Mouse (Mus musculus) ES-Bruce4 (cell line): ENCODE data around the gene Zfp771. TPM values are rescaled to one million over a fixed set of nuclear protein-coding genes. Genes with fewer than 3 reads are reported as not detected.

Experiments
- H3K27ac ChIP-seq: 2 replicates; pipeline ENCODE4 v1.5.1; 2012; ENCODE audit warnings: low read length, inconsistent platforms; ENCODE audit not compliant: insufficient read depth
- H3K27me3 ChIP-seq: 2 replicates; pipeline ENCODE4 v1.6.1; 2012; ENCODE audit warnings: mild to moderate bottlenecking, low read length, inconsistent platforms; ENCODE audit not compliant: control insufficient read depth, poor library complexity, insufficient read depth, severe bottlenecking
- H3K36me3 ChIP-seq: 2 replicates; pipeline ENCODE4 v1.6.1; 2012; ENCODE audit warnings: inconsistent platforms, mild to moderate bottlenecking, low read length, moderate library complexity; ENCODE audit not compliant: control insufficient read depth, poor library complexity, insufficient read depth, severe bottlenecking
- H3K4me1 ChIP-seq: one replicate; pipeline ENCODE4 v1.8.1; 2011; ENCODE audit warnings: low read length; ENCODE audit not compliant: control insufficient read depth, insufficient read depth
- H3K4me3 ChIP-seq: 2 replicates; pipeline ENCODE4 v1.5.1; 2011; ENCODE audit warnings: low read depth, mild to moderate bottlenecking, low read length
- H3K9ac ChIP-seq: 2 replicates; pipeline ENCODE4 v1.6.1; 2012; ENCODE audit warnings: low read depth, mild to moderate bottlenecking, inconsistent platforms; ENCODE audit not compliant: poor library complexity, severe bottlenecking
- H3K9me3 ChIP-seq: replicated peaks from 2 replicates; pipeline ENCODE4 v1.6.1; 2012; ENCODE audit warnings: mild to moderate bottlenecking, low read length, inconsistent platforms; ENCODE audit not compliant: control insufficient read depth, poor library complexity, insufficient read depth, severe bottlenecking
- CTCF ChIP-seq: IDR thresholded peaks from one replicate; pipeline ENCODE4 v1.8.1; 2011; ENCODE audit warnings: low read depth, low read length
- EP300 ChIP-seq: IDR thresholded peaks from 2 replicates; pipeline ENCODE4 v1.6.1; 2011; ENCODE audit warnings: low read depth, low read length; ENCODE audit not compliant: insufficient read depth
- POLR2A ChIP-seq: IDR thresholded peaks from one replicate; pipeline ENCODE4 v1.8.1; 2011; ENCODE audit warnings: low read length; ENCODE audit not compliant: insufficient read depth
- polyA plus RNA-seq: library from polyadenylated mRNA; stranded (reverse); fragments of >200 nt; gene quantifications from 2 replicates; pipeline ENCODE4 v1.2.4, GENCODE M21; 2011; ENCODE audit warnings: low read depth; ENCODE audit not compliant: missing spikeins, insufficient read depth, insufficient read length

Zfp771 gene
- 8.2 and 8.7 TPM in 2 replicates for polyA plus RNA-seq

- Histone ChIP-seq H3K9ac (peak within 1 kb of the TSS; percentile 82), H3K36me3 (no peaks in the 10 kb centered on the region; the same call in 1 of the 2 replicates), H3K9me3 (no peaks in the 10 kb centered on the region), H3K27me3 (no peaks in the 10 kb centered on the region), H3K27ac (peak within 1 kb of the TSS; percentile 70), H3K4me1 (peaks cover 2% of the 10 kb centered on the region), H3K4me3 (peak within 1 kb of the TSS; percentile 91)
- TF ChIP-seq POLR2A (peak; percentile 12), CTCF (no peak), EP300 (no peak)
Observed at GRCm38 (mm10) chr7:127243870-127244657, at the start of gene Zfp771. TSS of gene Zfp771 (plus strand) at chr7:127244274.

GRCm38 (mm10) chr7:127194633-127195029 lies 49.4 kb upstream of the Zfp771 start:
- Histone ChIP-seq H3K4me1 (peaks cover 2% of the 10 kb centered on the region), H3K36me3 (peaks cover 48% of the 10 kb centered on the region), H3K27ac (peak overlapping the region; percentile 85), H3K9me3 (no peaks in the 10 kb centered on the region), H3K4me3 (peak overlapping the region; percentile 82), H3K27me3 (no peaks in the 10 kb centered on the region), H3K9ac (peak overlapping the region; percentile 83)
- peak; percentile 66; the same call in 1 of the 2 replicates for TF ChIP-seq EP300
- TF ChIP-seq POLR2A, result no peak
- TF ChIP-seq CTCF, result no peak

- Histone ChIP-seq H3K4me1 (peaks cover 2% of the 10 kb centered on the region), H3K9ac (peak within 1 kb of the TSS; percentile 83), H3K27ac (peak within 1 kb of the TSS; percentile 85), H3K9me3 (no peaks in the 10 kb centered on the region), H3K27me3 (no peaks in the 10 kb centered on the region), H3K4me3 (peak within 1 kb of the TSS; percentile 93), H3K36me3 (peaks cover 58% of the 10 kb centered on the region)
- TF ChIP-seq POLR2A, result peak; percentile 85
- TF ChIP-seq EP300, result peak; percentile 64; the same call in 1 of the 2 replicates
- no peak for TF ChIP-seq CTCF
Observed at GRCm38 (mm10) chr7:127195544-127196295, 48.4 kb upstream of the Zfp771 start, which contains the start of gene Cd2bp2. TSS of gene Cd2bp2 (minus strand) at chr7:127196050.

- H3K27ac ChIP-seq, result peak overlapping the region; percentile 84
- H3K36me3 ChIP-seq, result peaks cover 62% of the 10 kb centered on the region
- TF ChIP-seq CTCF (no peak), EP300 (no peak), POLR2A (no peak)
- H3K4me1 ChIP-seq, result peaks cover 2% of the 10 kb centered on the region
- H3K4me3 ChIP-seq, result peak overlapping the region; percentile 93
- H3K9ac ChIP-seq, result peak overlapping the region; percentile 83
- no peaks in the 10 kb centered on the region for H3K9me3 ChIP-seq
- no peaks in the 10 kb centered on the region for H3K27me3 ChIP-seq
Observed at GRCm38 (mm10) chr7:127196484-127196883, 47.6 kb upstream of the Zfp771 start.

GRCm38 (mm10) chr7:127206606-127207005 lies 37.5 kb upstream of the Zfp771 start:
- Histone ChIP-seq H3K27ac (0 out of 2 replicates have a peak overlapping the region, but pooled peaks have one; percentile 18), H3K9ac (peak overlapping the region; percentile 95)

More at GRCm38 (mm10) chr7:127206606-127207005, 37.5 kb upstream of the Zfp771 start:
- Histone ChIP-seq H3K27me3 (no peaks in the 10 kb centered on the region), H3K4me1 (peaks cover 1% of the 10 kb centered on the region), H3K9me3 (no peaks in the 10 kb centered on the region), H3K36me3 (peaks cover 24% of the 10 kb centered on the region), H3K4me3 (peak overlapping the region; percentile 93)
- TF ChIP-seq CTCF (no peak), EP300 (no peak), POLR2A (no peak)
